Mouse (Mus musculus) lung, postnatal 25 days (tissue): Measurements from ENCODE around the gene Foxp3.

ENCODE experiments used
- DNase-seq: peaks from one replicate; pipeline ENCODE4 v3.0.0; 2022; ENCODE audit warnings: low spot score

Gene Foxp3

DNA sequence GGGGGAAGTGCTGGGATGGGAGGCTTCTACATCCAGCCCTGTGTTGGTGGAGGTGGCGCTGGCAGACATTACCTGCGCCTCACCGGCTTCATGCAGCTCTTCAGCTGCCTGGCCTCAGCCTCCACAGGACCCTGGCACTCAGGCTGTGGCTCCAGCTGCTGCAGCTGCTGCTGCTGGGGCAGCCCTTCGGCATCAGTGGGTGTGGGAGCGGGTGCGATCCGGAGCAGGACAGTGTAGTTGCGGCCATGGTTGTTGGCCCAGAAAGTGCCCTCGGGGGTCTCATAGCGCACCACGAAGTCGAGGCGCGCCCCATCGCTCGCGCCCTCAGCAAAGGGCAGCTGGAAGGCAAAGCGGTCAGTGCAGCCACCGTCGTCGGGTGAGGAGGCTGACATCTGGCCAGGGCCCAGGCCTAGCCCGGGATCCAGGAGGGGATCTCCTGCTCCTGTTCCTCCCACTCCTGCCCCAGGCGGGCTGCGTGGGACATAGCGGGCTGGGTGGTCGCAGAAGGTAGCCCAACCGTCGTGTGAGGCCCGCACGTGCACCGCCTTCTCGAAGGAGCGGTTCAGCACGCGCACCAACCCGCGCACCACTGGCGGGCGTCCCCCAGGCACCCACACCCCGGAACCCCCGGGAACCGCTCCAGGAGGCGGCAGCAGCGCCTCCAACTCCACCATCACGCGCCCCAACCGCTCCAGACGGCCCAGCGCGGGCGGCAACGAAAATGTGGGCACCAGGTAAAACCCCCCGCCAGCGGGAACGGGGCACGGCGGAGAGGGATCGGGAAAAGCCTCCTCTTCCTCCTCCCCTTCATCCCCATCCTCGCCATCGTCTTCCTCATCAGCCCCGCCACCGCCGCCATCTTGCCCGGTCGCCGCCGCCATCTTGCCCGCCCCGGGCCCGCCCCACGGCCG lies at the start of gene Foxp3:
Gene Foxp3, plus strand, starts transcription at position 469 of the 911 bp plus-strand sequence.
- no peak for DNase-seq

DNA sequence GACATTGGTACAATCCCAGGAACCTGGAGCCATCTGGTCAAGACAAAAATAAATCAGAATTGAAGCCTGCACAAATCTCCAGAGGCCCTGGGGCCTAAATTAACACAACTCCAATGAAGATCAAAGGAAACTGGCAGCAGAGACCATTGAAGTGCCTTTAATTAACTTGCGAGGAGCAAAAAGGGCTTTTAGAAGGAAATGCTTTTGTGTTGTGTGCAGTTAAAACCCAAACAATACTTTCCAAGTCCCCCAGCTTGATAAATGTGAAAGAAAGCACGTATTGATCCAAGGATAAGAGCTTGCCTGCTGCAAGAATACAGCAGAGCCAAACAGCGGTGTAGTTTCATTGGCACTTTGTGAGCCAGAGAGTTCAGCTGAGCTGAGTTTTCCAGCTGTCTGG lies 48.5 kb upstream of the Foxp3 start:
- no peak for DNase-seq

DNA sequence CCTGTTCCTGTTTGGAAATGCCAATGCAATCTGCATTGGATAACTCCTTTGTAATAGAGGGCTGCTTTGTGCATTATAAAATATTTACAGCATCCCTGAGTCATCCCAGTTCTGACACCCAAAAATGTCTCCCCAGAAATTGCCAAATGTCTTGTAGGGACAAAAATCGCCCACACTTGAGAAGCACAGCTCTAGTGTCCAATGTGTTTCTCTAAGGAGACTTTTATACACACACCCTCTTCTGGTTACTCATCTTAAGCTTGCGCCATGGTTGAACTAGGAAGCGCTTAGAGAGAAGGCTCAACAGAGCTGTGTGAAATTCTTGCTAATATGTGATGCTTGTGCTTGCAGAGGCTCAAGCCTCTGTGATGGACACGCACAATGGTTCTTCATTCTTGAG lies 20.0 kb upstream of the Foxp3 start:
- DNase-seq = no peak

- DNase-seq = no peak
Measured at GRCm38 (mm10) chrX:7563076-7563475, 10.4 kb upstream of the Foxp3 start.

DNA sequence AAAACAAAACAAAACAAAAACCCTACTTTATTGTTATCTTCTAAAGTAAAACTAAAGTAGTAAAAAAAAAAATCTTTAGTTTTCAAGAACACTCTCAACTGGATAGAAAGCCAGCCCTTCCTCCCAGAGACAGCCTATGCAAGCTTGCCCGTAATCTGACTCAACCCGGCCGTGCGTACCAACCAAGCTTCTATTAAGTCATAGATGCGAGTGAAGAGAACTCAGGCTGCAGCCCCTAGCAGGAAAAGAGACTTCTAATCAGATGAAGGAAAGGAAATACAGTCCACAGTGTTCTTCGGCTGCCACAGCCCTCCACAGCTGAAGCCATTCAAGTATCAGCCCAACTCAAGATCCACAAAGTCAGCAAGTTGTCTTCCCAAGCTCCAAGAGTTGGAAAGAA lies 7.1 kb upstream of the Foxp3 start:
- no peak for DNase-seq

DNA sequence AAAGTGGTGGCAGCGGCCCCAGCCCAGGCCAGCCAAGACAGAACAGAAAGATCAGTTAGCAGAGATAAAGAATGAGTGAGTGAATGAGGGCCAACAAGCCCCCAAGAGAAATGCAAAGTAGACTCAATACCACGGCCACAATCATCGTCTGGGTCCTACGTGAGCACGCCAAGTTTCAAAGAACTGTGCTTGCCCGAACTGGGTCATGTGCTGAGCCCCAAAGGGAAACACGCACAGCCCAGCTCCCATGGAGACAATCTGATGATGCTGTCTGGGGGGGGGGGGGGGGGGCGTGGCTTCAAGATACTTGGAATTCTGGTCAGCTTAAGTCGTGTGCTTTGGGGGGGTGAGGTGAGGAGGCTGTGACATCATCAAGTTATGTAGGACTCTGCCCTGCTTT lies 6.0 kb upstream of the Foxp3 start:
- DNase-seq = no peak

DNA sequence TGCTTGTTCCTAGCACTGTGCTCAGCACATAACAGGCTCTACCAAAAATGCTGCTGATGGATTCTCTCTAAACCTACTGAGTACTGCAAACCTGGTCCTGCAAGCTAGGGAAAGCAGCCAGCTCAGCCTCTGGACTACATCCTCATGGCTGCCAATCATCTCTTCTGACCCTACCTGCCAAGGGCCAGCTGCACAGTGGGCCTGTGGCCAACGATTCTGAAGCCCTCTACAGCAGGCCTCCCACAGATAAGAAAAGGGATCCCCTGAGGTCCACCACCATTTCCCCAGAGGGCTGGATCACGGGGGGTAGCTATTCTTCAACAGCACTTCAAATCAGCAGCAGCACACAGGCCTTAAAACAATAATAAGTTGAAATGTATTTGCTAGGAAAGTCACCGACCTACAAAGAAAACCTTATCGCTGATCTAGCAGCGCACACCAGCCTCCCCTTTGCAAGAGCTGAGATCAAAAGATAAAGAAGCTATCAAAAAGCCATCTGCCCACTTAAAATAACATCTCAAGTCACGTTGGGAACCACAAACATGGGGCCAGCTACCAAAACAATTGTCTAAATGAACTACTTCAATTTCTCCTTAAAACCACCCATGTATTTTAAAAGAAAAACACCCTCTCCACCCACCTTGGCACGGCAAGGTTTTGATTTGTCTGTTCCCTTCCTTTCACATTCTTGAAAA lies 2.8 kb upstream of the Foxp3 start:
- DNase-seq = no peak

DNA sequence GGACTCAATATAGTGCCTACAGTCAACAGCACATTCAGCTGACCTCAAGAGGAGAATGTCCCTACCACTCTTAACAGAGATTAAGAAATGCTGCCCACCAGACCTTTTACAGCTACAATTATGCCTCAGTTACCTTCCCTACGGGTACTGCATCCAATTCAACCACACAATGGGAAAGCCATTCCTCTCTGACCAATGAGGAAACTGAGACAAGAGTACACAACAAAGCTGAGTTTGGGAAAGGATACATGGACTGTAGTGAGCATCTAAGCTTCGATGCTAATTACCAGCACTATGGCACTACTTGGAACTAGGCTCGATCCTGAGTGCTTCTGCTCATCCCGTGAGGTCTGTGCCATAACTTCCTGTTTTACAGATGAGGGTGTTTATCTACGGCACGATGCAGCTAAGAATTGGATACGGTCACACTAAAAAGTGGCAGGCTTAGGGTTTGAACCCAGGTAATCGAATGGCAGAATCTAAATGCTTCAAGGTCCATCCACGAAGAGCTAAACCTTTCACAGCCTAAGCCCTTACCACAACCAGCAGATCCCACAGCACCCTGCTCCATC lies 1.8 kb upstream of the Foxp3 start:
- no peak for DNase-seq

DNA sequence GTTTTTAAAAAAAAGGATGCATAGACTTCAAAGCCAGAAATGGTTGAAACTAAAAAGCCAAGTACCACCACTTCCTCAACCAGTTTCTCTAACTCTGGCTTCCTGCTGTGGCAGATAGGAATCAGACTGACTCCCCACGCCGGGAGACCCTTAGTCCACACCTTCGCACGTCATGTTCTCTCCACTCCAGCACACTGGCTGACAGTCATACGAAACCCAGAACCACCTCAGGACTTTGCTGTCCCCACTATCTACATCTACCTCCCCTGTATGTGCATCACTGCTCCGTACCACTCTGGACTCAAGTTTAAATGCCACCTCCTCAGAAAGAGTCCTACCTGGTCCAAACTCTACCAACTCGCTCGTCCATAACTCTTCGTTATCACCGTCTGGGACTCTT lies 978 bp upstream of the Foxp3 start:
- no peak for DNase-seq

GRCm38 (mm10) chrX:7574087-7574884 lies 842 bp downstream of the Foxp3 start, which contains the start of gene Ppp1r3f:
Gene Ppp1r3f (minus strand): TSS chrX:7574283.
- peak; percentile 96 for DNase-seq

GRCm38 (mm10) chrX:7574885-7575231 lies 1.4 kb downstream of the Foxp3 start:
- no peak for DNase-seq

DNA sequence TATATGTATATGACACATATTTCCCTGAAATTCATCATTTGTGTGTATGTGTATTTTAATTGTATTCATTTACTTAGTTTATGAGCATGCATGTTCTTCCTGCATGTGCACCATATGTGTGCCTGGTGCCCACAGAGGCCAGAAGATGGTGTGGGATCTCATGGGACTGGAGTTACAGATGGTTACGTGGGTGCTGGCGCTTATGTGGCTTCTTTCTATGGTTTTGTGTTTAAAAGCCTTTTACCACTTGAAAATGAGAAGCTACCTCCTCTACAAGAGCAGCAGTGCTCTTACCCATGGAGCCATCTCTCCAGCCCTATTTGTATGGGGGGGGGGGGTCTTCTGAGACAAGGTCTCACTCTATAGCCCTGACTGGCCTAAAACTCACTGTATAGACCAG lies 7.7 kb downstream of the Foxp3 start:
- no peak for DNase-seq

GRCm38 (mm10) chrX:7583881-7584280 lies 10.4 kb downstream of the Foxp3 start:
- DNase-seq = no peak

- no peak for DNase-seq
Measured at GRCm38 (mm10) chrX:7586356-7586755, 12.9 kb downstream of the Foxp3 start.

DNA sequence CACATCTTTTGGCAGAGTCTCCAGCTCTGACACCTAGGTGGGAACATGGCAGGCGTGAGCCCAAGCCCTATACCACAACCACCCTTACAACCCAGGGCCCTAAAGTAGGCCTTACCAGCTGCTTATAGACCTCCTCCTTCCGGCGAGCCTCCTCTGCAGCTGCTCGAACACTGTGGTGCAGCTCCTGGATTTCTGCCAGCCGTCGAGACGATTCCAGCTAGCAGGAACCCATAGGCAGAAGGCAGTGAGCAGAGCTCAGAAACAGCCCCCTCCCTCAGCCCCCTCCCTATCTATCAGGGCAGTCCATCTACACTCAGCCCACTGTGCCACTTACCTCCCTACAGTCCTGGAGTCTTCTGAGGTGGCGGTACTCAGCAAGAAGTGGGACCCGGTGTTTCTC lies 21.9 kb downstream of the Foxp3 start:
- DNase-seq = no peak

DNA sequence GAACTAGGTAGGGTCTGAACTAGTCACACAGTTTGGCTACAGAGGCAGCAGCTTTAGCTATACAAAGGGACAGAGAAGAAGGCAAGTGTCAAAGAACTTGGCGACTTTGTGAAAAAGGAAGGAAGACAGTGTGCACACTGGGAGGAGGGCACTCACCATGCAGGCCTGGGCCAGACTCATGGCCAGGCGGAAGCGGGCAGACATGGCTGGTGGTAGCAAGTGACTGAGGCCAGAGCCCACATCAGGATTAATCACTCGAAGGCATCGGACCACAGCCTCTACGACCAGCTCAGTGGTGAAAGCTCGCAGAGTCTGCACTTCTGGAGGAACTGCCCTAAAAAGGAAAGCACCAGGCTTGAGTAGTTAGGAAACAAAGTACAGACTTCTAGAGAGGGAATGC lies 30.6 kb downstream of the Foxp3 start:
- no peak for DNase-seq

GRCm38 (mm10) chrX:7604879-7605574 lies 31.6 kb downstream of the Foxp3 start, which contains the start of gene Ccdc22:
Gene Ccdc22 (minus strand): TSS chrX:7605517.
- peak; percentile 90 for DNase-seq

- DNase-seq = no peak
Measured at GRCm38 (mm10) chrX:7605575-7605941, 32.1 kb downstream of the Foxp3 start.

GRCm38 (mm10) chrX:7606783-7607182 lies 33.3 kb downstream of the Foxp3 start, which contains the start of gene Cacna1f:
Gene Cacna1f (plus strand): TSS chrX:7607083.
- DNase-seq = no peak

GRCm38 (mm10) chrX:7610035-7610434 lies 36.6 kb downstream of the Foxp3 start:
- no peak for DNase-seq

DNA sequence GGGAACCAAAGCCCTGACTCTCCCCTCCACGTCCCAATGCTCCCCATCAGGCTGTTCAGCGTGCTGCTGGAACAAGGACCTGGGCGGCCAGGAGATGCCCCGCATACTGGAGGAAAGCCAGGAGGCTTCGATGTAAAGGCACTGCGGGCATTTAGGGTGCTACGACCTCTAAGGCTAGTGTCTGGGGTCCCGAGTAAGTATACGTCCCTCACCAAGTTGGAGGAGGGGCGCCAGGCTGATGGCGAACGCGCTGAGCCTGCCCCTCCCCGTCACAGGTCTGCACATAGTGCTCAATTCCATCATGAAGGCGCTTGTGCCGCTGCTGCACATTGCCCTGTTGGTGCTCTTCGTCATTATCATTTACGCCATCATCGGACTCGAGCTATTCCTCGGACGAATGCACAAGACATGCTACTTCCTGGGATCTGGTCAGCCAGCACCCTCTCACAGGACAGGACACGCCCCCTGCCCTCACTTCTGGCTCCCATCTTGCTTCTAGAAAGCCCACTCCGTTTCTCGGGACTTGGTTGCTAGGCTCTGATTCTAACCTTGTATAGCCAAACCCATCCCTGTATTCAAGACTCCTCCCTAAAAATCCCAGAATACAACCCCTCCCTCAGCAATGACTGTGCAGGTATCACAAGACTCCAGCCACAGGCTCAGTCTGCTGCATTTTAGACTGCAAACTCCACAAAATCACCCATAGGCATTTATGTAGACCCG lies 37.3 kb downstream of the Foxp3 start:
- DNase-seq = no peak
